Mouse (Mus musculus): ENCODE measurements around the gene Necab3.

GRCm38 (mm10) chr2:154539720-154540119, 19.0 kb downstream of the Necab3 start:
- TF ChIP-seq POLR2A (IDR thresholded peaks at IDR 0.05; ENCODE audit: borderline replicate concordance, insufficient read depth, low read length) = no peak
- peak; percentile 62 for TF ChIP-seq CTCF (IDR thresholded peaks at IDR 0.05; ENCODE audit: borderline replicate concordance, insufficient read depth, low read depth, low read length)
